Mouse (Mus musculus) C2C12 (cell line): ENCODE data around the gene Rell1.

Experiments used
- CTCF ChIP-seq: IDR thresholded peaks from one replicate; pipeline ENCODE4 v1.5.1; 2011; ENCODE audit not compliant: control insufficient read depth, insufficient read depth, insufficient read length
- FOSL1 ChIP-seq: IDR thresholded peaks from one replicate; pipeline ENCODE4 v1.8.0; 2011; ENCODE audit warnings: mild to moderate bottlenecking, low read length; ENCODE audit not compliant: poor library complexity, insufficient read depth, severe bottlenecking
- MAX ChIP-seq: IDR thresholded peaks from one replicate; pipeline ENCODE4 v1.6.1; 2011; ENCODE audit warnings: mild to moderate bottlenecking, control low read depth
- MYOD1 ChIP-seq: IDR thresholded peaks from one replicate; pipeline ENCODE4 v1.6.1; 2011; ENCODE audit warnings: low read depth; ENCODE audit not compliant: control insufficient read depth, insufficient read length
- MYOG ChIP-seq: IDR thresholded peaks from one replicate; pipeline ENCODE4 v1.6.1; 2011; ENCODE audit not compliant: control insufficient read depth, insufficient read length; ENCODE audit errors: extremely low read depth
- USF1 ChIP-seq: IDR thresholded peaks from one replicate; pipeline ENCODE4 v1.6.1; 2011; ENCODE audit warnings: low read depth, mild to moderate bottlenecking, control low read depth, moderate library complexity

GRCm38 (mm10) chr5:63867421-63867820 is 101.3 kb downstream of the Rell1 start:
- TF ChIP-seq CTCF (no peak), MYOD1 (no peak), MYOG (no peak), USF1 (no peak), FOSL1 (no peak), MAX (no peak)
